Mouse (Mus musculus) kidney, embryonic 14.5 days (tissue): Measurements from ENCODE around the gene Astn2. TPM values are rescaled to one million over a fixed set of nuclear protein-coding genes. Genes with fewer than 3 reads are reported as not detected.

ENCODE experiments used
- ATAC-seq: fragments of 200-750 bp; cut with Nextera tagmentation; 2 replicates; pipeline ENCODE4 v1.8.0; 2017; ENCODE audit warnings: moderate number of reproducible peaks, mild to moderate bottlenecking, moderate TSS enrichment, moderate library complexity; ENCODE audit not compliant: low FRiP score, low TSS enrichment
- H3K27ac ChIP-seq: fragments of 300-500 bp; sonication (generic); 2 replicates; pipeline ENCODE4 v1.5.1; 2014; ENCODE audit warnings: low read depth, mild to moderate bottlenecking, low read length, moderate library complexity, mixed read lengths
- H3K27me3 ChIP-seq: fragments of 300-500 bp; sonication (generic); 2 replicates; pipeline ENCODE4 v1.6.1; 2014; ENCODE audit warnings: mild to moderate bottlenecking, low read length; ENCODE audit not compliant: control insufficient read depth, insufficient read depth
- H3K36me3 ChIP-seq: fragments of 300-500 bp; sonication (generic); 2 replicates; pipeline ENCODE4 v1.6.1; 2014; ENCODE audit warnings: low read length, mixed read lengths; ENCODE audit not compliant: control insufficient read depth, insufficient read depth
- H3K4me1 ChIP-seq: fragments of 300-500 bp; sonication (generic); 2 replicates; pipeline ENCODE4 v1.6.1; 2014; ENCODE audit warnings: low read length, mixed read lengths; ENCODE audit not compliant: control insufficient read depth, insufficient read depth
- H3K4me2 ChIP-seq: fragments of 300-500 bp; sonication (generic); replicated peaks from 2 replicates; pipeline ENCODE4 v1.6.1; 2014; ENCODE audit warnings: low read depth, mild to moderate bottlenecking, low read length
- H3K4me3 ChIP-seq: fragments of 300-500 bp; sonication (generic); 2 replicates; pipeline ENCODE4 v1.5.1; 2014; ENCODE audit warnings: mild to moderate bottlenecking, low read length
- H3K9ac ChIP-seq: fragments of 300-500 bp; sonication (generic); 2 replicates; pipeline ENCODE4 v1.6.1; 2014; ENCODE audit warnings: low read depth, mild to moderate bottlenecking, low read length, moderate library complexity
- H3K9me3 ChIP-seq: fragments of 300-500 bp; sonication (generic); 2 replicates; pipeline ENCODE4 v1.6.1; 2016; ENCODE audit warnings: low read length; ENCODE audit not compliant: control insufficient read depth
- WGBS: fragments of 180-500 bp; shearing (Covaris S2); extraction: QIAGEN DNeasy Blood & Tissue Kit; methylation state at CpG from one replicate; pipeline ENCODE4 v1.1.7; 2014; 5-methylcytosine and 5-hydroxymethylcytosine counted together
- polyA plus RNA-seq: library from polyadenylated mRNA; unstranded; fragments of >200 nt; fragmentation: Nextera tagmentation; extraction: Ambion mirVana; gene quantifications from 2 replicates; pipeline ENCODE4 v1.2.1, GENCODE M21; 2014

The Astn2 gene
- polyA plus RNA-seq, 1 experiment from 2014 or later, result 0.60 TPM

DNA sequence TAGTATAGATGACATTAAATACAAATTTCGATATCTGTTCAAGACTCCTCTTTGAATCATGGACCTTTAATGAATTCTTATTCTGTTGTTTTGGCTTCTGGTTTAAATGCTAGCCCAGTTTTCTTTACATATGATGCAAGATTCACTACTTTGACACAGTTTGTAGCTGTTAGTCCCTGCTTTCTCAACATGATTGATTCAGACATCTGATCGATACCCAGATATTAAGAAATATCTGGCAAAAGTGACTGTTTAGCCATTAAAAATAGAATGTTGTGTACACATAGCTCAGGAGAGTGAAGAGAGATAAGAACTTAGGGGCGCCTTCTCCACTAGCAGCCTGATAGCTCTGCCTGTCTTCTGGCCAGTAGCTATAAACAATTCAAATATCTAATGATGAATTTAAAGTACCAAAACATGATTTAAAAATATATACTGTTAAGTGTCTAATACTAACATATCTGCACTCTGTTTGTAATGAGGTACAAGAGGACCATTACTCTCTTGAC lies 457.2 kb downstream of the Astn2 start:
- Histone ChIP-seq H3K4me2 (no peak overlapping the region), H3K4me1 (no peaks in the 10 kb centered on the region), H3K36me3 (no peaks in the 10 kb centered on the region), H3K9ac (no peak overlapping the region), H3K27me3 (no peaks in the 10 kb centered on the region), H3K4me3 (no peak overlapping the region), H3K9me3 (no peaks in the 10 kb centered on the region), H3K27ac (no peak overlapping the region)
- ATAC-seq, result no peak
- 93% methylated on average over 3 of the region's 3 CpGs for WGBS

DNA sequence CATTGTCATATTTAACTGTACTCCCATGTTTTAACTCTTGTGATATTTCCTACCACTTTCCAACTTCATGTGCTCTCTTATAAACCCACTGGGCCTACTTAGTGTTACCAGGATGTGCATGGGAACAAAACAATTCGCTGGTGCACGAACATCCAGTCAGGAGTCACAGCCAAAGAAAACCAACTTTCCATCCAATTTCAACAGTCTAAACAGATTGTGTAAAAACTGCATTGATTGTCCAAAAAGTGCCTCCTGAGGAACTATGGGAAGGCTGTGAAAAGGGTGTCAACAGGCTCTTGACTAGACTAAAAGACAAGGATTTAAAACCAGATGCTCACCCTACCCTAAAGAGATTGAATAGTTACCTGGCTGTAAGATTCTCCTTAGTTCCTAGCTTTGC lies 458.4 kb downstream of the Astn2 start:
- WGBS, result 89% methylated on average over 2 of the region's 2 CpGs
- ATAC-seq, result no peak
- Histone ChIP-seq H3K27ac (no peak overlapping the region), H3K36me3 (no peaks in the 10 kb centered on the region), H3K27me3 (no peaks in the 10 kb centered on the region), H3K9ac (no peak overlapping the region), H3K4me2 (no peak overlapping the region), H3K9me3 (no peaks in the 10 kb centered on the region), H3K4me3 (no peak overlapping the region), H3K4me1 (no peaks in the 10 kb centered on the region)

DNA sequence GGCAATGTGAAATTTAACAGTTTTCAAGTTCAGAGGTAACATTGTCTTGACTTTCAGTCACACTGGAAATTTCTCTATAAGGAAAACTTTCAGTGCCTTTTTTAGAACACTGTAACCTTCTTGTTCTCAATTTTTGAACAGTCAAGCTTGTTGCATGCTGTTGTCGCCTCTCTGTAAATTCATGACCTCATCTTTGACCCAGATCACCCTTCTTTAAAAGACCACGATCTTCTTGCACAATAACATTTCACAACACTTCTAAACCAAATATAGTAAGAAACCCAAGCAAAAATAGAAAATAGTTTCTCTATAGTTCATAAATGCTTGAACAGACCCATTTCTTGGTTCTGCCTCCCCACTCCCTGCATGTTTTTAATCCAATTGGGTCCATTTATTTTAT lies 473.5 kb downstream of the Astn2 start:
- Histone ChIP-seq H3K27me3 (no peaks in the 10 kb centered on the region), H3K36me3 (no peaks in the 10 kb centered on the region), H3K27ac (no peak overlapping the region), H3K4me1 (no peaks in the 10 kb centered on the region), H3K4me2 (no peak overlapping the region), H3K4me3 (no peak overlapping the region), H3K9me3 (no peaks in the 10 kb centered on the region), H3K9ac (no peak overlapping the region)
- WGBS, result 76% methylated on average over 2 of the region's 2 CpGs
- no peak for ATAC-seq

DNA sequence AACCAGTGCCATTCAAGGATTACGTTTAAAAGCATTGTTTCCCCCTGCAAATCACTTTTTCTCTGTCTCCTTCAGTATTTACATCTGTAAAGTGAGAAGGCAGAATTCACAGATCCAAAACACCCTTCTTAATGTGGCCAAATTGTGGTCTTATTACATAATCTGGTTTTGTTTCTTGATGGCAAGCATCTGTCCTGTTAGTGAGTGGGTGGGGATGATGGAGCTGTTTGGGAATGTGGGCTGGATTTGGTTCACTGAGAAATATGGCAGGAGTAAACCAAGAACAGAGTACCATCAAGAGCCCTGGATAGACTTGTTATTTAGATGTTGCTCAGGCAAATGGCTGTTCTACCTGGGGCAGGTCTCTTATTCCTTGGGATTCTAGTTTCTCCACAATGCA lies 484.1 kb downstream of the Astn2 start:
- Histone ChIP-seq H3K36me3 (no peaks in the 10 kb centered on the region), H3K4me1 (no peaks in the 10 kb centered on the region)
- 35% methylated on average over 1 of the region's 1 CpGs for WGBS

DNA sequence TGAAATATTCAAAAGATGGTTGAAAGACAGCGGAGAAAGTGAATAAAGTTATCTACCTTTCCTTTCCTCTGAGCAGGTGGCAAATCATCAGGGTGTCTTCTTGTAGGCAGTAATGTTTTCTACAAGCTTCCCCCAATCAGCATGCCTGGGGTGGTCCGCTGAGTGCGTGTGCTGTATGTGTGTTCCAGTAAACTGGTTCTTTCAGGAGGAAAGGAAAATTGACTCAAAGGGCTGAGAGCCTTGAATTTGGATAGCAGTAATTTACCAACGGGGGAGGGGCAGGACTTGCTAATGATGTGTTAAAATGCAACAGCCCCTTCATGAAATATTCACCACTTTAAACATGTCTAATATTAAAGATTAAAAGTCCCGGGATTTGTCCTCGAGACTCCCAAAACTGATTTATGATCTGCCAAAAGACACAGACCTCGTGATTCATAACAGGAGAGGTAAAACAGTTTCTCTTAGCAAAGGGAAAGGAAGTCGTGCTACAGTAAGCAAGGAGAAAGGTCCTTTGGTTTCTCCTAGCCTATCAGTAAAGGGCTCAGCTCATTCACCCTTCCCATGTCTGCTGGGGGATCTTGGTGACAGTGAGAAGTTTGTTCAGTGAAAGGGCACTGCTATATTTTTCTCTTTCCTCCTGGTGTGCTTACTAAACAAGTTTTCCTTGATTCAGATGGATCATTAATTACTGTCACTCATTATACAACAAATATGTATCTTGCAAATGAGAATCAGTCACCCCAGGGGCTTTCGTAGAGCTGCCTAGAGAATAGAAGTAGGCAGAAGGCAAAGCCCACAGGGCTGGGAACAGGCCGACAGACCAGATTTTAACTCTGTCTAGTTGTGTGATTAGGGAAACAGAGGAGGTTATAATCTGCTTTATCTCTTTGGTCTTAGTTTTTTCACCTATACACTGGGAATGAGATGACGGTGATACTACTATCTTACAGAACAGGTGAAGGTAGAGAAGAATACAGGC lies 488.1 kb downstream of the Astn2 start:
- WGBS, result 43% methylated on average over 11 of the region's 11 CpGs
- H3K27ac ChIP-seq, result no peak overlapping the region; the same call in 1 of the 2 replicates
- no peak overlapping the region for H3K4me2 ChIP-seq
- H3K4me1 ChIP-seq, result no peaks in the 10 kb centered on the region
- no peak overlapping the region for H3K4me3 ChIP-seq
- H3K36me3 ChIP-seq, result no peaks in the 10 kb centered on the region
- peak; percentile 61; the same call in 1 of the 2 replicates for ATAC-seq
- H3K27me3 ChIP-seq, result no peaks in the 10 kb centered on the region
- no peaks in the 10 kb centered on the region for H3K9me3 ChIP-seq
- H3K9ac ChIP-seq, result no peak overlapping the region

More for the DNA sequence above, 484.1 kb downstream of the Astn2 start:
- no peak for ATAC-seq
- H3K27me3 ChIP-seq, result no peaks in the 10 kb centered on the region
- H3K9me3 ChIP-seq, result no peaks in the 10 kb centered on the region
- no peak overlapping the region for H3K4me2 ChIP-seq
- H3K9ac ChIP-seq, result no peak overlapping the region
- no peak overlapping the region for H3K4me3 ChIP-seq
- H3K27ac ChIP-seq, result no peak overlapping the region

DNA sequence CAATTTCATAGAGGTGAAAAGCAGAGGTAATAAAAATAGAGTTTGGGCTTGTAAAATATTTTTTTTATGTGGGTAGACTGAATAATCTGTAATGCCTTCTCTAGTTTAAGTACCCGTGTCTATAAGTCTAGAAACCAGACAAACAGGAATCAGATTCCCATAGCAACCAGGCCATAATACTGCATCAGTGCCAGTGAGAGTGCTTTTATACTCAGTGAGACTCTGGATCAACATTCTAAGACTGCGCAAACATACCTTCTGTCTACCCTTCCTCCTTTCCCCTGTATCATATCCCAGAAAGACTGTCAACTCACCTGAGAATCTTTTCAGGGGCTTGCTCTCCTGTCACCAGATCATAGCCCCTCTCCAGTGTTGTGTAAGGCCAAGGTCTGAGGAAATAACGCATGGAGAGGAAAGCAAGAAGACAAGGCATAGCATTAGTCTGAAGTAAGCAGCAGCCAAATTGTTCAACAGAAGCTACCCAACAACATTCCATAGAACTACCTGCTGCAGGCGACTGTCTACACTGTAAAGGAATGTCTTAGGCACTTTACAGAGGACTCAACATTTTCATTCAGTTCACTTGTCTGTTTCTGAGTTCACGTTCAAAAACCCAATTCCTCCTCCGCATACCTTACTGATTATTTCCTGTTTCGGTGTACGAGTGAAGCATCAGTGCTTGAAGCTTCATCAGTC lies 492.0 kb downstream of the Astn2 start:
- no peaks in the 10 kb centered on the region for H3K9me3 ChIP-seq
- no peaks in the 10 kb centered on the region for H3K4me1 ChIP-seq
- H3K4me2 ChIP-seq, result no peak overlapping the region
- no peak for ATAC-seq
- H3K36me3 ChIP-seq, result no peaks in the 10 kb centered on the region
- H3K27ac ChIP-seq, result no peak overlapping the region
- WGBS, result 63% methylated on average over 8 of the region's 8 CpGs
- H3K27me3 ChIP-seq, result no peaks in the 10 kb centered on the region
- H3K9ac ChIP-seq, result no peak overlapping the region
- H3K4me3 ChIP-seq, result no peak overlapping the region

DNA sequence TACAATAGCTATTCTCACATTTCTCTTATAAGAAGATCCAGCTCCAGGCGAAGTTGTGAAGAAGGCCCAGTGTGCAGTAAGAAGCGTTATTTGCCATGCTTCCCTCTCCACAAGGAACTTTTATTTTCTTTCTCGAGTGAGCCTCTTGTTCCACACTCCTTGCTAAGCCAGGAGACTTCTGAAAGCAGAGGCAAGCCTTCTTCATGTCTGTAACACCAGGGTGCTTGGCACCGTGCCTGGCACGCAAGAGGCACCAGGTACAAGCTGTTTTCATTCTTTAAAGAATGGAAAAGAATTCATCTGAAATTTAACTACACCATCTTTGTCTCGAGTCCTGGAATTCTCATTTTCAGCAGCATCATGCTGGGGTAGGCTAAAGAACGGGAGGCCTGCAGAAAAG lies 496.8 kb downstream of the Astn2 start:
- Histone ChIP-seq H3K36me3 (no peaks in the 10 kb centered on the region), H3K4me1 (no peaks in the 10 kb centered on the region), H3K27ac (no peak overlapping the region), H3K27me3 (no peaks in the 10 kb centered on the region), H3K4me3 (no peak overlapping the region), H3K4me2 (no peak overlapping the region), H3K9me3 (no peaks in the 10 kb centered on the region), H3K9ac (no peak overlapping the region)
- ATAC-seq, result no peak
- WGBS, result 80% methylated on average over 7 of the region's 7 CpGs

DNA sequence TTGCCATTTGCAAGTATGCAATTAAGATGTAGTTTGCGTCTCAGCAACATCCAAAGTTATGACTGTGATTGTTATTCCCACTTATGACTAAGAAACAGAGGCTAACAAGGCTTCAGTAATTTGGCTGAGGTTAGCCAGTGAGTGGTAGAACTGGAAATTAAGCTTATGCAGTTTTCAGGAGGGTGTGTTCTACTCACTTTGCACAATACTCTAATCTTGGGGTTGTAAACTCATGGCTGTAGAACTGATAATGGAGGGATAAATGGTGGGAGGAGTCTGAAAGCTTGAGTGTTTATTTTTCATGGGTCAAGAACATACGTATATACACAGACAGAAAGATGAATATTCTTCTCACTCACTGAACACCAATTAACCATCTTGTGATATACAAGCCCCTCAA lies 499.4 kb downstream of the Astn2 start:
- no peak overlapping the region for H3K9ac ChIP-seq
- no peak overlapping the region for H3K27ac ChIP-seq
- WGBS, result 81% methylated on average over 2 of the region's 2 CpGs
- no peaks in the 10 kb centered on the region for H3K4me1 ChIP-seq
- H3K9me3 ChIP-seq, result no peaks in the 10 kb centered on the region
- no peak overlapping the region for H3K4me3 ChIP-seq
- H3K4me2 ChIP-seq, result no peak overlapping the region
- no peak for ATAC-seq
- no peaks in the 10 kb centered on the region for H3K27me3 ChIP-seq
- no peaks in the 10 kb centered on the region for H3K36me3 ChIP-seq
